Mouse (Mus musculus) gastrocnemius, adult 2 months (tissue): Measurements from ENCODE around the gene Uck2. TPM values are rescaled to one million over a fixed set of nuclear protein-coding genes. Genes with fewer than 3 reads are reported as not detected.

Experiments used
- DNase-seq: peaks from one replicate; pipeline ENCODE4 v3.0.0; 2022
- H3K27ac ChIP-seq: fragments of 200-600 bp; 2 replicates; pipeline ENCODE4 v1.8.1; 2022; ENCODE audit warnings: mild to moderate bottlenecking
- H3K4me3 ChIP-seq: fragments of 200-600 bp; 2 replicates; pipeline ENCODE4 v1.8.1; 2022; ENCODE audit warnings: mild to moderate bottlenecking, moderate library complexity
- CTCF ChIP-seq: fragments of 200-600 bp; IDR thresholded peaks from 2 replicates; pipeline ENCODE4 v1.8.1; 2022; ENCODE audit warnings: antibody characterized with exemption, mild to moderate bottlenecking, moderate library complexity
- intact Hi-C: fragments of 180-260 bp; cut with DNase I; formaldehyde crosslinking; loops from one replicate; pipeline ENCODE4 v1.15.1; 2025
- total RNA-seq, 2 experiments: library from RNA; stranded (reverse); gene quantifications; 2 replicates each; pipeline ENCODE4 v1.2.3; 2021

Gene Uck2
- total RNA-seq, 2 experiments from 2014 or later, result 14.1 to 22.4 TPM

- no peak for TF ChIP-seq CTCF
- Histone ChIP-seq H3K4me3 (no peak overlapping the region), H3K27ac (no peak overlapping the region)
- peak; percentile 43 for DNase-seq
- intact Hi-C loops, result no loop called here
Observed at GRCm38 (mm10) chr1:167292447-167292846, 7.3 kb upstream of the Uck2 start.

- Histone ChIP-seq H3K4me3 (no peak overlapping the region), H3K27ac (no peak overlapping the region)
- TF ChIP-seq CTCF, result no peak
- no peak for DNase-seq
- intact Hi-C loops, result no loop called here
Observed at GRCm38 (mm10) chr1:167291610-167292009, 6.5 kb upstream of the Uck2 start.

- no peak overlapping the region for H3K4me3 ChIP-seq
- H3K27ac ChIP-seq, result no peak overlapping the region
- intact Hi-C loops, result no loop called here
- no peak for TF ChIP-seq CTCF
- no peak for DNase-seq
Observed at GRCm38 (mm10) chr1:167290263-167290592, 5.1 kb upstream of the Uck2 start.

GRCm38 (mm10) chr1:167289567-167290262 lies 4.6 kb upstream of the Uck2 start:
- no peak overlapping the region for H3K4me3 ChIP-seq
- DNase-seq, result no peak
- H3K27ac ChIP-seq, result no peak overlapping the region
- intact Hi-C loops, result no loop called here
- TF ChIP-seq CTCF, result no peak

DNA sequence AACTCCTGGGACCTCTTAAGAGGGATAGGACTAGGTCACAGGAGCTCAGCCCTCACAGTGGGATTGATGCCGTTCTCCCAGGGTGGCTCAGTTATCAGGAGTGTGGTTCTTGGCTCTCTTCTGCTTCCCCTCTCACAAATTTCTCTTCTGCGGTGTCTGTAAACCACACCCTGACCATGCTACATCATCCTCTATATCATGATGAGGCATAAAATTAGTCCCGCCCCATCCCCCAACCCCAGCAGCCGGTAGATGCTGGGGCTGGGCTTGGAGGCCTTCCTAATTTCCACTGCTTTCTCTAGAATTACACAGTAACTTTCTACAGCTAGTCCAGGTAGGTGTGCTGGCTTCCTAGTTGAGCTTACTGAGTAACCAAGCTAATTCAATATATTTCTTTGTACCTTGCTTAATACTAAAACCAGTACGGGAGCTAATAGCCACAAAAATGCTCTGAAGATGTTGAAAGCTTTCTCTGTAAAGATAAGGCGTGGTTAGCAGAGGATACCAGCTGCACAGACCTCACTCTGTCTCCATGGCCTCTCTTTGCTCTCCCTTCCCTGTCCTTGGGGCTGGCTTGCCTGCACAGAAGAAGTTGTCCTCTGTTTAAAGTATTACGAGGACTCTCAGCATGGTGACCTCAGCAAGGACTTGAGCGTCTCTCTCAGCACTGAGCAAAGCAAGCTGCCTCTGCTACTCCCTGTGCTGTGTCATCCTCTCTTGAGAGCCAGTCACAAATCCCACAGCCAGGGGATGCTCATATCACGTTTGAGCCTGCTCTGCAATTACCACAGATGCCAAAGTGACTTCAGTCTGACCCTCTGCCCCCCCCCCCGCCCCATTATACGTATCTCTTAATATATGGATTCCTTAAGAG lies 3.8 kb upstream of the Uck2 start:
- intact Hi-C loops, result no loop called here
- no peak for TF ChIP-seq CTCF
- DNase-seq, result no peak
- no peak overlapping the region for H3K27ac ChIP-seq
- no peak overlapping the region for H3K4me3 ChIP-seq

DNA sequence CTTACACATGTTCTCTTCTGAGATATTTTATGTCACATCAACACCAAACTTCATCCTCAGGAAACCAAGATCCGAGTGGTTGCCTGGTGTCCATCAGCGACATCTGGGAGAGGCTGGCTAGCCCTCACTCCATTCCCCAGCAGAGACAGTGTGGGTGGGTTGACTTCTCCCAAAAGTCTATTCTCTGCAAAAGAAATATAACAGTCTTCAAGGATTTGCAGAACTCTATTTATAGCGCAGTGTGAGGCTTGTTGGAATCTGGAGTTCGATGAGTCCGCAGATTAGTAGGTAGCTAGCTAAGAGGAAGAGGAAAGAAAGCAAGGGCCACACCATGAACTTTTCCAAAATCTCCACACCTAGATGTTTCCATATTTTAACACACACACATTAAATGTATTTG lies 2.0 kb upstream of the Uck2 start:
- Histone ChIP-seq H3K27ac (no peak overlapping the region), H3K4me3 (no peak overlapping the region)
- intact Hi-C loops, result loop anchor here (2.0 kb wide), 1 partner anchor 18 kb away; no protein-coding TSS in a partner anchor
- no peak for TF ChIP-seq CTCF
- no peak for DNase-seq

- TF ChIP-seq CTCF, result no peak
- intact Hi-C loops, result no loop called here
- Histone ChIP-seq H3K4me3 (peak overlapping the region; percentile 95), H3K27ac (peak overlapping the region; percentile 92)
- no peak for DNase-seq
Observed at GRCm38 (mm10) chr1:167285356-167285755, 236 bp upstream of the Uck2 start.

DNA sequence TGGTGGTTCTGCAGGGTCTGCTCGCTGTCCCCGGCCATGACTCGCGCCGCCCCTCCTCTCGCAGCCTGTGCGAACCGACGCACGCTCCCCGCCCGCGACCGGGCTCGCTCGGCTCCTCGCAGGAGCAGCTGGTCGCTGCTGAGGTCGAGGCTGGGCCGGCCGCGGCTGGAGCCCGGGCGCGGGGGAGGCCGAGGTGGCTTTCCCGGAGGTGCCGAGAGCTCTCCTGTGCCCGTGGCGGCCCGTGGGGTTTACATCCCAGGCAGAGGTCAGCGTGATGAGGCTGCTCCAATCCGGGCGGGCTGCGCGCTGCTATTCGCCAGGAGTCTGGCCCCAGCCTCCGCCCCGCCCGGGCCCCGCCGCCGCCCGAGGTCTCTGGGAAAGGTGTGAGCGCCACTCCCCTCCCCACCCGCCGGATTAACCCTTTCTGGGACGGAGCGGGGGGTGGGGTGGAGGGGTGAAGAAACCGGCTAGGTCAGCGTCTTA lies 242 bp downstream of the Uck2 start:
- H3K27ac ChIP-seq, result peak overlapping the region; percentile 92
- DNase-seq, result peak; percentile 93
- intact Hi-C loops, result no loop called here
- peak overlapping the region; percentile 95 for H3K4me3 ChIP-seq
- TF ChIP-seq CTCF, result no peak

GRCm38 (mm10) chr1:167284258-167284836 lies 773 bp downstream of the Uck2 start:
- DNase-seq, result peak; percentile 63
- intact Hi-C loops, result no loop called here
- Histone ChIP-seq H3K27ac (peak overlapping the region; percentile 92), H3K4me3 (peak overlapping the region; percentile 95)
- no peak; the same call in 1 of the 2 replicates for TF ChIP-seq CTCF

GRCm38 (mm10) chr1:167283441-167284257 lies 1.5 kb downstream of the Uck2 start:
- peak overlapping the region; percentile 95 for H3K4me3 ChIP-seq
- intact Hi-C loops, result no loop called here
- H3K27ac ChIP-seq, result peak overlapping the region; percentile 92
- no peak for TF ChIP-seq CTCF
- DNase-seq, result peak; percentile 30

- no peak overlapping the region for H3K27ac ChIP-seq
- no peak for TF ChIP-seq CTCF
- no peak overlapping the region for H3K4me3 ChIP-seq
- DNase-seq, result no peak
- intact Hi-C loops, result no loop called here
Observed at GRCm38 (mm10) chr1:167282768-167283167, 2.4 kb downstream of the Uck2 start.

DNA sequence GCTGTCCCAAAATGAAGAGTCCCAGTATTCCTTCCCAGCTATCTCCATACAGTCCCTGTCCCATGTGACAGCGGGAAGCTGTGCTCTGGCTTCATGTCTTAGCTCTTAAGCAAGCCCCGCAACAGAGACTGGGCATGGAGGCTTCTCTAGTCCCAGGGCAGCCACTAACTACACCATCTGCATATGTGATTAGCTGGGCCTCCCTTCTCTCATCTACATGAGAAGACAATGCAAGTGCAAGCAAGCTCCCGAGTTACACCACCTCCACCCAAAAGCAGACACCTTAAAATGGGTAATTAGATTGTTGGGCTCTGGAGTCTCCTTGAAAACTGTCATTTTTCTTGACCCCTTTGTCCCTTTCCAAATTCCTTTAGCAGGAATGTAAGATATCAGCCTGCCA lies 3.0 kb downstream of the Uck2 start:
- H3K27ac ChIP-seq, result no peak overlapping the region
- no peak for TF ChIP-seq CTCF
- DNase-seq, result no peak
- intact Hi-C loops, result no loop called here
- no peak overlapping the region for H3K4me3 ChIP-seq
